Mouse (Mus musculus) heart, embryonic 14.5 days (tissue): ENCODE measurements at regions not wholly inside any gene's neighbourhood (a gene's known extent, or its start where the extent isn't known, plus 50 kb on each side); places are given as distances from the start of the nearest gene placed in this dataset.

Experiments used
- ATAC-seq: fragments of 200-750 bp; cut with Nextera tagmentation; 2 replicates; pipeline ENCODE4 v1.8.0; 2017; ENCODE audit warnings: low read depth, moderate TSS enrichment; ENCODE audit not compliant: insufficient number of reproducible peaks, insufficient read depth, low FRiP score
- H3K27ac ChIP-seq, 2 experiments: fragments of 200-500 bp in 1 of 2; fragments of 300-500 bp in 1 of 2; sonication (generic) in 1 of 2; replicated peaks in 1 of 2; 2 replicates each; pipeline ENCODE4 v1.5.1; 2012 to 2014; ENCODE audit warnings: low read depth in 2 of 2, low read length in 2 of 2, control low read depth in 1 of 2, mild to moderate bottlenecking in 1 of 2, mixed read lengths in 1 of 2; ENCODE audit not compliant: control insufficient read depth in 1 of 2, insufficient read depth in 1 of 2
- H3K27me3 ChIP-seq: fragments of 300-500 bp; sonication (generic); 2 replicates; pipeline ENCODE4 v1.6.1; 2014; ENCODE audit warnings: mild to moderate bottlenecking, low read length, control low read depth; ENCODE audit not compliant: control insufficient read depth, insufficient read depth
- H3K36me3 ChIP-seq: fragments of 300-500 bp; sonication (generic); 2 replicates; pipeline ENCODE4 v1.6.1; 2014; ENCODE audit warnings: mild to moderate bottlenecking, control low read depth, low read length, mixed read lengths; ENCODE audit not compliant: control insufficient read depth, insufficient read depth
- H3K4me1 ChIP-seq, 2 experiments: fragments of 200-500 bp in 1 of 2; fragments of 300-500 bp in 1 of 2; sonication (generic) in 1 of 2; 2 replicates each; pipeline ENCODE4 v1.6.1; 2012 to 2014; ENCODE audit warnings: low read length in 2 of 2, control low read depth in 1 of 2, mixed read lengths in 1 of 2; ENCODE audit not compliant: control insufficient read depth in 2 of 2, insufficient read depth in 2 of 2
- H3K4me2 ChIP-seq: fragments of 300-500 bp; sonication (generic); 2 replicates; pipeline ENCODE4 v1.6.1; 2014; ENCODE audit warnings: mild to moderate bottlenecking, low read length
- H3K4me3 ChIP-seq, 2 experiments: fragments of 200-500 bp in 1 of 2; fragments of 300-500 bp in 1 of 2; sonication (generic) in 1 of 2; 2 replicates each; pipeline ENCODE4 v1.5.1; 2012 to 2014; ENCODE audit warnings: low read length in 2 of 2, mild to moderate bottlenecking in 2 of 2, control low read depth in 1 of 2, low read depth in 1 of 2, moderate library complexity in 1 of 2; ENCODE audit not compliant: control insufficient read depth in 1 of 2, insufficient read depth in 1 of 2
- H3K9ac ChIP-seq: fragments of 300-500 bp; sonication (generic); 2 replicates; pipeline ENCODE4 v1.6.1; 2014; ENCODE audit warnings: mild to moderate bottlenecking, low read length
- H3K9me3 ChIP-seq: fragments of 300-500 bp; sonication (generic); 2 replicates; pipeline ENCODE4 v1.6.1; 2016; ENCODE audit warnings: low read length, control low read depth; ENCODE audit not compliant: control insufficient read depth
- WGBS: fragments of 180-500 bp; shearing (Covaris S2); extraction: QIAGEN DNeasy Blood & Tissue Kit; methylation state at CpG from one replicate; pipeline ENCODE4 v1.1.7; 2014; 5-methylcytosine and 5-hydroxymethylcytosine counted together

- H3K27me3 ChIP-seq, result no peaks in the 10 kb centered on the region
- no peak overlapping the region for H3K9ac ChIP-seq
- no peak overlapping the region for H3K27ac ChIP-seq
- H3K4me1 ChIP-seq, result no peaks in the 10 kb centered on the region
- H3K9me3 ChIP-seq, result 0 out of 2 replicates have a peak, but pooled peaks cover 3% of the 10 kb centered on the region
- peak overlapping the region; percentile 35 for H3K4me2 ChIP-seq
- 26% methylated on average over 13 of the region's 13 CpGs for WGBS
- ATAC-seq, result no peak
- H3K36me3 ChIP-seq, result no peaks in the 10 kb centered on the region
- no peak overlapping the region for H3K4me3 ChIP-seq
Observed at GRCm38 (mm10) chr7:70591361-70592256, 225.1 kb upstream of the Nr2f2 start.

GRCm38 (mm10) chr7:70589713-70590112 lies 223.2 kb upstream of the Nr2f2 start:
- ATAC-seq, result no peak
- H3K4me3 ChIP-seq, result no peak overlapping the region
- H3K27ac ChIP-seq, result no peak overlapping the region
- 79% methylated on average over 5 of the region's 5 CpGs for WGBS
- H3K36me3 ChIP-seq, result no peaks in the 10 kb centered on the region
- H3K4me1 ChIP-seq, result no peaks in the 10 kb centered on the region
- no peak overlapping the region for H3K9ac ChIP-seq
- no peaks in the 10 kb centered on the region for H3K27me3 ChIP-seq
- 0 out of 2 replicates have a peak, but pooled peaks cover 3% of the 10 kb centered on the region for H3K9me3 ChIP-seq
- no peak overlapping the region for H3K4me2 ChIP-seq

- no peak overlapping the region for H3K4me3 ChIP-seq
- no peak for ATAC-seq
- no peaks in the 10 kb centered on the region for H3K36me3 ChIP-seq
- no peaks in the 10 kb centered on the region for H3K4me1 ChIP-seq
- H3K9me3 ChIP-seq, result 0 out of 2 replicates have a peak, but pooled peaks cover 3% of the 10 kb centered on the region
- no peaks in the 10 kb centered on the region for H3K27me3 ChIP-seq
- H3K27ac ChIP-seq, result no peak overlapping the region
- H3K4me2 ChIP-seq, result no peak overlapping the region
- WGBS, result 80% methylated on average over 1 of the region's 1 CpGs
- H3K9ac ChIP-seq, result no peak overlapping the region
Observed at GRCm38 (mm10) chr7:70588061-70588460, 221.5 kb upstream of the Nr2f2 start.

GRCm38 (mm10) chr7:70584480-70584879 lies 217.9 kb upstream of the Nr2f2 start:
- no peak overlapping the region for H3K4me2 ChIP-seq
- no peaks in the 10 kb centered on the region for H3K36me3 ChIP-seq
- H3K9me3 ChIP-seq, result 0 out of 2 replicates have a peak, but pooled peaks cover 3% of the 10 kb centered on the region
- no peaks in the 10 kb centered on the region for H3K4me1 ChIP-seq
- H3K27ac ChIP-seq, result no peak overlapping the region
- ATAC-seq, result no peak
- WGBS, result 75% methylated on average over 13 of the region's 13 CpGs
- H3K4me3 ChIP-seq, result no peak overlapping the region
- H3K9ac ChIP-seq, result no peak overlapping the region
- no peaks in the 10 kb centered on the region for H3K27me3 ChIP-seq

- Histone ChIP-seq H3K4me1 (peaks cover 4 to 5% of the 10 kb centered on the region in 2 experiments; a peak in 3 of 4 replicates), H3K27me3 (no peaks in the 10 kb centered on the region), H3K4me3 (no peak overlapping the region), H3K4me2 (no peak overlapping the region), H3K36me3 (no peaks in the 10 kb centered on the region), H3K9me3 (no peaks in the 10 kb centered on the region), H3K27ac (no peak overlapping the region), H3K9ac (no peak overlapping the region)
- no peak for ATAC-seq
- 32% methylated on average over 15 of the region's 15 CpGs for WGBS
Observed at GRCm38 (mm10) chr7:70576112-70576910, 209.8 kb upstream of the Nr2f2 start.

- peaks cover 4 to 5% of the 10 kb centered on the region in 2 experiments; a peak in 3 of 4 replicates for H3K4me1 ChIP-seq
- H3K36me3 ChIP-seq, result no peaks in the 10 kb centered on the region
- H3K4me2 ChIP-seq, result no peak overlapping the region
- no peak overlapping the region for H3K9ac ChIP-seq
- no peaks in the 10 kb centered on the region for H3K27me3 ChIP-seq
- no peak for ATAC-seq
- no peak overlapping the region for H3K27ac ChIP-seq
- no peaks in the 10 kb centered on the region for H3K9me3 ChIP-seq
- 70% methylated on average over 2 of the region's 2 CpGs for WGBS
- no peak overlapping the region for H3K4me3 ChIP-seq
Observed at GRCm38 (mm10) chr7:70575614-70576013, 209.1 kb upstream of the Nr2f2 start.

GRCm38 (mm10) chr7:70574194-70574593 lies 207.7 kb upstream of the Nr2f2 start:
- H3K36me3 ChIP-seq, result no peaks in the 10 kb centered on the region
- H3K27ac ChIP-seq, result no peak overlapping the region
- no peak overlapping the region for H3K4me2 ChIP-seq
- 55% methylated on average over 6 of the region's 6 CpGs for WGBS
- H3K27me3 ChIP-seq, result no peaks in the 10 kb centered on the region
- no peak overlapping the region for H3K4me3 ChIP-seq
- no peaks in the 10 kb centered on the region for H3K9me3 ChIP-seq
- no peak overlapping the region for H3K9ac ChIP-seq
- H3K4me1 ChIP-seq, result peaks cover 4 to 5% of the 10 kb centered on the region in 2 experiments; a peak in 3 of 4 replicates
- ATAC-seq, result no peak
